Mouse (Mus musculus) frontal cortex, postnatal 10 days (tissue): ENCODE measurements around the gene Myh3.

ENCODE experiments used
- DNase-seq, 2 experiments: peaks; one replicate each; pipeline ENCODE4 v3.0.0; 2022; ENCODE audit warnings: low spot score in 2 of 2, mixed read lengths in 1 of 2

The Myh3 gene

GRCm38 (mm10) chr11:67078000-67078399, at the start of gene Myh3:
Gene Myh3 (plus strand): TSS chr11:67078300.
- DNase-seq = no peak

- DNase-seq = no peak
Measured at GRCm38 (mm10) chr11:67030904-67031602, 47.0 kb upstream of the Myh3 start.

- DNase-seq = no peak
Measured at GRCm38 (mm10) chr11:67031603-67031915, 46.5 kb upstream of the Myh3 start.

GRCm38 (mm10) chr11:67034775-67035485, 43.2 kb upstream of the Myh3 start:
- no peak for DNase-seq

- no peak for DNase-seq
Measured at GRCm38 (mm10) chr11:67036229-67036628, 41.9 kb upstream of the Myh3 start.

GRCm38 (mm10) chr11:67036892-67037291, 41.2 kb upstream of the Myh3 start:
- DNase-seq = no peak

- no peak for DNase-seq
Measured at GRCm38 (mm10) chr11:67039799-67040198, 38.3 kb upstream of the Myh3 start.

GRCm38 (mm10) chr11:67040483-67040882, 37.6 kb upstream of the Myh3 start:
- no peak for DNase-seq

- no peak for DNase-seq
Measured at GRCm38 (mm10) chr11:67043007-67043406, 35.1 kb upstream of the Myh3 start.

- no peak for DNase-seq
Measured at GRCm38 (mm10) chr11:67044959-67045358, 33.1 kb upstream of the Myh3 start.

GRCm38 (mm10) chr11:67047199-67047598, 30.9 kb upstream of the Myh3 start:
- DNase-seq = no peak

- no peak for DNase-seq
Measured at GRCm38 (mm10) chr11:67048496-67048895, 29.6 kb upstream of the Myh3 start.

GRCm38 (mm10) chr11:67049256-67049655, 28.8 kb upstream of the Myh3 start:
- DNase-seq = no peak

- DNase-seq = no peak
Measured at GRCm38 (mm10) chr11:67051676-67052320, 26.3 kb upstream of the Myh3 start.

GRCm38 (mm10) chr11:67052321-67052952, 25.7 kb upstream of the Myh3 start, which contains the start of the genes Adprm and Sco1:
Gene Adprm (minus strand): TSS chr11:67052594.
Gene Sco1 (plus strand): TSS chr11:67052670.
- DNase-seq = peak; percentile 71 to 88

GRCm38 (mm10) chr11:67054754-67055365, 23.2 kb upstream of the Myh3 start:
- no peak for DNase-seq

- no peak for DNase-seq
Measured at GRCm38 (mm10) chr11:67061311-67061710, 16.8 kb upstream of the Myh3 start.

- DNase-seq = no peak
Measured at GRCm38 (mm10) chr11:67062726-67063125, 15.4 kb upstream of the Myh3 start.

- DNase-seq = no peak
Measured at GRCm38 (mm10) chr11:67067741-67068140, 10.4 kb upstream of the Myh3 start.

GRCm38 (mm10) chr11:67072615-67073130, 5.4 kb upstream of the Myh3 start:
- DNase-seq = no peak

GRCm38 (mm10) chr11:67075036-67075435, 3.1 kb upstream of the Myh3 start:
- no peak for DNase-seq

GRCm38 (mm10) chr11:67076781-67077180, 1.3 kb upstream of the Myh3 start:
- no peak for DNase-seq
